Mouse (Mus musculus): Measurements from ENCODE around the gene Daam2.

The Daam2 gene

GRCm38 (mm10) chr17:49563830-49564470 lies at the start of gene Daam2:
TSS of gene Daam2 (minus strand) at chr17:49564343.
- DNase-seq (ENCODE audit: low read depth, low spot score) = no peak

- no peak for DNase-seq (ENCODE audit: low read depth, low spot score)
Observed at GRCm38 (mm10) chr17:49610296-49610695, 46.2 kb upstream of the Daam2 start.

- no peak for DNase-seq (ENCODE audit: low read depth, low spot score)
Observed at GRCm38 (mm10) chr17:49607351-49608027, 43.3 kb upstream of the Daam2 start.

GRCm38 (mm10) chr17:49605397-49605796 lies 41.3 kb upstream of the Daam2 start:
- DNase-seq (ENCODE audit: low read depth, low spot score) = no peak

- DNase-seq (ENCODE audit: low read depth, low spot score) = no peak
Observed at GRCm38 (mm10) chr17:49590051-49590450, 25.9 kb upstream of the Daam2 start.

GRCm38 (mm10) chr17:49582471-49582870 lies 18.3 kb upstream of the Daam2 start:
- no peak for DNase-seq (ENCODE audit: low read depth, low spot score)

GRCm38 (mm10) chr17:49577321-49577720 lies 13.2 kb upstream of the Daam2 start:
- no peak for DNase-seq (ENCODE audit: low read depth, low spot score)

- no peak for DNase-seq (ENCODE audit: low read depth, low spot score)
Observed at GRCm38 (mm10) chr17:49568717-49569116, 4.6 kb upstream of the Daam2 start.

- DNase-seq (ENCODE audit: low read depth, low spot score) = no peak
Observed at GRCm38 (mm10) chr17:49564489-49564888, 346 bp upstream of the Daam2 start.

GRCm38 (mm10) chr17:49563416-49563780 lies 745 bp downstream of the Daam2 start:
- DNase-seq (ENCODE audit: low read depth, low spot score) = no peak

- DNase-seq (ENCODE audit: low read depth, low spot score) = no peak
Observed at GRCm38 (mm10) chr17:49562701-49563415, 1.3 kb downstream of the Daam2 start.

GRCm38 (mm10) chr17:49561985-49562384 lies 2.2 kb downstream of the Daam2 start:
- DNase-seq (ENCODE audit: low read depth, low spot score) = no peak

- DNase-seq (ENCODE audit: low read depth, low spot score) = no peak
Observed at GRCm38 (mm10) chr17:49559786-49560289, 4.3 kb downstream of the Daam2 start.

- no peak for DNase-seq (ENCODE audit: low read depth, low spot score)
Observed at GRCm38 (mm10) chr17:49556169-49556568, 8.0 kb downstream of the Daam2 start.

GRCm38 (mm10) chr17:49551991-49552390 lies 12.2 kb downstream of the Daam2 start:
- no peak for DNase-seq (ENCODE audit: low read depth, low spot score)

GRCm38 (mm10) chr17:49551465-49551864 lies 12.7 kb downstream of the Daam2 start:
- DNase-seq (ENCODE audit: low read depth, low spot score) = no peak

- no peak for DNase-seq (ENCODE audit: low read depth, low spot score)
Observed at GRCm38 (mm10) chr17:49545997-49546396, 18.1 kb downstream of the Daam2 start.

GRCm38 (mm10) chr17:49545424-49545823 lies 18.7 kb downstream of the Daam2 start:
- DNase-seq (ENCODE audit: low read depth, low spot score) = no peak

- no peak for DNase-seq (ENCODE audit: low read depth, low spot score)
Observed at GRCm38 (mm10) chr17:49544561-49544960, 19.6 kb downstream of the Daam2 start.

- no peak for DNase-seq (ENCODE audit: low read depth, low spot score)
Observed at GRCm38 (mm10) chr17:49540706-49541105, 23.4 kb downstream of the Daam2 start.

GRCm38 (mm10) chr17:49539204-49539603 lies 24.9 kb downstream of the Daam2 start:
- no peak for DNase-seq (ENCODE audit: low read depth, low spot score)

- DNase-seq (ENCODE audit: low read depth, low spot score) = no peak
Observed at GRCm38 (mm10) chr17:49535580-49535979, 28.6 kb downstream of the Daam2 start.

All from A20 (cell line).